Mouse (Mus musculus): Measurements from ENCODE around the gene Itga9. TPM values are rescaled to one million over a fixed set of nuclear protein-coding genes. Genes with fewer than 3 reads are reported as not detected.
A peak's percentile ranks its signal among the peaks of the same experiment; 100 is the strongest.

The Itga9 gene
- total RNA-seq, 2 experiments from 2014 or later: 6.1 to 11.2 TPM

DNA sequence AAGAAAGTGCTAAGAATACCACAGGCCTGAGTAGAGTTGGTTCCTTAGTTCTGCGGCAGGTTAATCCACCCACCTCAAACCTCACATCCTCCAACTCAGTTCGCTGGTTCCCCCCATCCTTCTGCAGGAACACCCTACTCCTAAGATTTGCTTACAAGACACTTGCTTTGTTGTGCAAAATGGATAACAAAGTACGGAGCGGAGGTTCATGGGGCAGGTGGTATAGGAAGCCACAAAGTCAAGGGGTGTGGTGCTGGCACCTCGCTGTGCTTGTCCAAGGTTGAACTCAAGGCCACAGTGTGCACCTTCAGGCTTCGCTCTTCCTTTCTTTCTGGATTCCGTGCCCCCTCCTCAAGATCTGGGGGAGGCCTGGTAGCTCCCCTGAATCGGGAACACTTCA, 257.0 kb downstream of the Itga9 start:
- DNase-seq (ENCODE audit: low spot score in 2 of 2): no peak

- DNase-seq (ENCODE audit: low spot score in 2 of 2): no peak
Measured at GRCm38 (mm10) chr9:118866949-118867348, 260.5 kb downstream of the Itga9 start.

GRCm38 (mm10) chr9:118867851-118868250, 261.4 kb downstream of the Itga9 start:
- no peak for DNase-seq (ENCODE audit: low spot score in 2 of 2)

- peak; percentile 28 to 59 for DNase-seq (ENCODE audit: low spot score in 2 of 2)
Measured at GRCm38 (mm10) chr9:118871089-118871488, 264.6 kb downstream of the Itga9 start.

DNA sequence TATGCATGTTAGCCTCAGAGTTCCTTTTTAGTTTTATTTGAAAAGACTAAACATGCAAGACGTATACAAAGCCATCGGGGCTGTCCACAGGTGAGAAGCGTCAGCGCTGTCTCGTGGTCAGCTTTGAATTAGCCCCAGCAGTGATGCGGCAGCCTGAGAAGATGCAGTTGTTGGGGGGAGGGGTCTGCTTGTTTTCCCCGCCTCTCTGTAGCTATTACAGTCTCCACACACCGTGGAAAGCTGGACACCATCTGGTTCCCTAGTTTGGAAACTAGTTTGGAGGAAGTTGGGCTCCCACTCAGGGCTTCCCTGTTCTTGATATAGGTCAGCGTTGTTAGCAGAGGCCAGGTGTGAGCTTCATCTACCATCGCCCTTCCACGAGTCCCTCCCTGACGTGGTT, 266.5 kb downstream of the Itga9 start:
- no peak for DNase-seq (ENCODE audit: low spot score in 2 of 2)

- no peak for DNase-seq (ENCODE audit: low spot score in 2 of 2)
Measured at GRCm38 (mm10) chr9:118873596-118873995, 267.1 kb downstream of the Itga9 start.

- DNase-seq (ENCODE audit: low spot score in 2 of 2): no peak
Measured at GRCm38 (mm10) chr9:118875705-118876104, 269.2 kb downstream of the Itga9 start.

DNA sequence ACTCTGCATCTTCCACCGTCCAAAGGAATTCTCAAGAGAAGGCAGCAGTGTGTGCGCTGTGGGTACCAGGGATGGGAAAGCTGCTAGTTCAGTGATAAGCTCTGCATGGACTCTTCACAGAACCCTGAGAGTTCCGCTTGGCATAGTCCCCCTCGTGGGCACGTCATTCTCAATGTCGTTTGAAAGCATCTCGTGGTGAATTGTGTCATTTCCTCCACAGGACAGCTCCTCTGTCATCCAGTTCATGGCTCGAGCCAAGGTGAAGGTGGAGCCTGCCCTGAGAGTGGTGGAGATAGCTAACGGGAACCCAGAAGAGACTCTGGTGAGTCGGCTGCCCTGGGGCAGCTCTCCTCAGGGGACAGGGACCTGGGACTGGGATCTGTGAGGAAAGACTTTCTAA, 270.4 kb downstream of the Itga9 start:
- DNase-seq (ENCODE audit: low spot score in 2 of 2): no peak

DNA sequence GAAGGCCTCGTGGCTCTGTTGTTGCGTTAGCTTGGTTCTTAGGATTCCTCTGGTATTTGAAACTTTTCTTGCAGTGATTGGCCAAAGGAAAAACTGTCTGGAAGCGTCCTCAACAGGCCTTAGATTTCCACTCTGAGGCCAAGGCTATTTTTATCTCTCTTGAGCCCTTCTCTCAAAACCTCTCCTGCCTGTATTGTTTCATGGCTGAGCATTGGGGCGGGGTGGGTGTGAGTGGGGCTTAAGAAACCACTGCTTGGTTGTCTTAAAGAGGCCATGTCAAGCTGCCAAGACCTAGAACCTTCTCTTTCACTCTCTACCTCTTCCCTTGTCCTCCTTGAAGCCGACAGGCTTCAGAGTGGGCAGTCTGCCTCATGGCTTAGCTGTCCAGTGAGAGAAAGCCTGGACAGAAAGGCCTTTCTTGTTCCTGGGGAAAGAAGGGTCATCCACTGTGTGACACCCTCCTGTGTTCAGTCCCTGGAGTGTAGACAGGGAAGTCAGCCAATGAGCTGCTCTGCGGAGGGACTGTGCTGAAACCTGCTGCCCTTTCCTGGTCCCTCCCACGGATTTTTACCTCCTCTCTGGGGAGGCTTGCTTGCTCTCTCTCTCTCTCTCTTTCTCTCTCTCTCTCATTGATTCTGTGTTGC, 271.0 kb downstream of the Itga9 start:
- no peak for DNase-seq (ENCODE audit: low spot score in 2 of 2)

- no peak for DNase-seq (ENCODE audit: low spot score in 2 of 2)
Measured at GRCm38 (mm10) chr9:118878596-118878995, 272.1 kb downstream of the Itga9 start.

- DNase-seq (ENCODE audit: low spot score in 2 of 2): no peak
Measured at GRCm38 (mm10) chr9:118881281-118881945, 274.9 kb downstream of the Itga9 start.

- DNase-seq (ENCODE audit: low spot score in 2 of 2): no peak
Measured at GRCm38 (mm10) chr9:118881946-118882284, 275.4 kb downstream of the Itga9 start.

DNA sequence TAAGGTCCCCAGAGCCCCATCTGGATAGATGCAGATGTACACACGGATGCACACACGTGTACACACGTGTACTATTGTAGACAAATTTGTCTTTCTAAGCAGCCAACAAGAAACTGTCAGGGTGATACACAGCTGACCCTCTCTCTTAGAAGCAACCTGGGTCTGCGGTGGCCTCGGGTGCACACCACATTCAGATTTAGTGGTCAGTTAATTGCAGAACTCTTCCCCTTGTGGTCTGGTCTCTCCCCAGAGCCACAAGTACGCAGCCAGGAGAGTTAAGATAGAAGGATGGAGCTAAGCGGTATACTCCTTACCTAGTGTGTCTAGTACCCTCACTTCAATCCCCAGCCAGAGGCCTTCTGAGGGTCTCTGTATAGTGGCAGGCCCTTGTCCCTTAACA, 276.7 kb downstream of the Itga9 start:
- DNase-seq (ENCODE audit: low spot score in 2 of 2): no peak

- DNase-seq (ENCODE audit: low spot score in 2 of 2): no peak
Measured at GRCm38 (mm10) chr9:118885785-118886184, 279.3 kb downstream of the Itga9 start.

DNA sequence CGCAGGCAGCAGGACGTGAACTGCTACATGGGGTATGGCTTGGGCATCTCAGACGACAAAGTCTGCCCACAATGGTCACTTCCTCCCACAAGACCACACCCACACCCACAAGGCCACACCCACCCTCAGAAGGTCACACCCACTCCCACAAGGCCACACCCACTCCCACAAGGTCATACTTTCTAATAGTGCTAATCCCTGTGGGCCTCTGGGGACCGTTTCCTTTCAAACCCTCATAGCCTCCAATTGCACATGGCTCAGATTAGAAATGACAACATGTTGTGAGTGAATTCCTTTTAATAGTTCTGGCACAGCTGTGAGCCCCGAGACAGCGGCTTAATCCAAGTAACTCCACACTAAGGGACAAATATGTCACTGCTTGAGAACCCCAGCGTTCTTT, 280.7 kb downstream of the Itga9 start:
- no peak for DNase-seq (ENCODE audit: low spot score in 2 of 2)

- DNase-seq (ENCODE audit: low spot score in 2 of 2): no peak
Measured at GRCm38 (mm10) chr9:118887734-118888133, 281.2 kb downstream of the Itga9 start.

DNA sequence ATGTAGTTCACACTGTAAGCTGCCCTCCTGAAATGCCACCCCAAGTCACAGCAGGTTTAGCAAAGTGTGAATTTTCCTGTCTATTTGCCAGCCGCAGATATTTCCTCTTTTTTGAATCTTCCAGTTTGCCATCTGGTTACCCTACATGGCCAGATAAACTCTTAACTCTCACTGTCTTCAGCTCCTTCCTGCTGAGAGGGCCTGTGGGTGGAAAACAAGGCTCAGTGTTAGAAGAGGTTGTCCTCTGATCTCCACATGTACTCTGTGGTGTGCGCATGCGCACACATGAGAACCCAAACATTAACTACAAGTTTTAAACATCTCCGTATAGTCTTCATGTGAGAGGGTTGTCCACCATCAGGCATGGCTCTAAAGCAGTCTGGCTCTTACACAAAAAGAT, 283.7 kb downstream of the Itga9 start:
- DNase-seq (ENCODE audit: low spot score in 2 of 2): no peak

- no peak for DNase-seq (ENCODE audit: low spot score in 2 of 2)
Measured at GRCm38 (mm10) chr9:118890645-118891044, 284.2 kb downstream of the Itga9 start.

- no peak for DNase-seq (ENCODE audit: low spot score in 2 of 2)
Measured at GRCm38 (mm10) chr9:118891068-118891467, 284.6 kb downstream of the Itga9 start.

- DNase-seq (ENCODE audit: low spot score in 2 of 2): no peak
Measured at GRCm38 (mm10) chr9:118891593-118891992, 285.1 kb downstream of the Itga9 start.

GRCm38 (mm10) chr9:118895101-118895500, 288.6 kb downstream of the Itga9 start:
- DNase-seq (ENCODE audit: low spot score in 2 of 2): no peak

GRCm38 (mm10) chr9:118900677-118901076, 294.2 kb downstream of the Itga9 start:
- no peak for DNase-seq (ENCODE audit: low spot score in 2 of 2)

DNA sequence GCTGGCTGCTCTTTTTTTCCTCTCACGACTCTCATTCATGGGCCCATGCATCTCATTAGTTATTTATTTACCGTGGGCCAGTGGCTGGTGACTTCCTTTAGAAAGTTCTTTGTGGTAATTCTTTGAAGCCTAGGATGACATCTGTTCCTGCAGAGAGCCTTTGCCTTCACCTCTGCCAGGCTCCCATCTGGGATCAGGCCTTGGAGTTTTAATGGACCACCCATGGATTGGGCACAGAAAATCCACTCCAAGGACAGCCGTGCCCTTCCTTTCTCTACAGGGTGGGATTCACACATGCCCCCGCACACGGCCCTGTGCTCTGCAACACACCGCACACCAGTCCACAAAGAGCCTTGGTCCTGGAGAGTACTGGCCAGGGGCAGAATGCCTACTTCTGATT, 295.4 kb downstream of the Itga9 start:
- no peak for DNase-seq (ENCODE audit: low spot score in 2 of 2)

All from layer of hippocampus, postnatal 14 days (tissue).